Mouse (Mus musculus) liver, adult 2 months (tissue): ENCODE data around the gene Thbs3.

Source experiments
- CTCF ChIP-seq: fragments of 200-500 bp; IDR thresholded peaks from 2 replicates; pipeline ENCODE4 v1.5.1; 2011; ENCODE audit warnings: low read depth, low read length, control low read depth
- POLR2A ChIP-seq: fragments of 200-500 bp; IDR thresholded peaks from 2 replicates; pipeline ENCODE4 v1.6.1; 2011; ENCODE audit warnings: low read length, control low read depth; ENCODE audit not compliant: insufficient read depth; ENCODE audit errors: extremely low read depth

GRCm38 (mm10) chr3:89208075-89208657, 6.8 kb upstream of the Thbs3 start:
- TF ChIP-seq CTCF = no peak
- TF ChIP-seq POLR2A = no peak
